Mouse (Mus musculus) heart, postnatal 0 days (tissue): ENCODE measurements around the gene Cdh15.

Source experiments
- CTCF ChIP-seq: IDR thresholded peaks from 2 replicates; pipeline ENCODE4 v1.5.1; 2016; ENCODE audit warnings: antibody characterized with exemption, control low read depth, low read depth
- EP300 ChIP-seq: IDR thresholded peaks from 2 replicates; pipeline ENCODE4 v1.6.1; 2016; ENCODE audit warnings: antibody characterized with exemption, low read depth

DNA sequence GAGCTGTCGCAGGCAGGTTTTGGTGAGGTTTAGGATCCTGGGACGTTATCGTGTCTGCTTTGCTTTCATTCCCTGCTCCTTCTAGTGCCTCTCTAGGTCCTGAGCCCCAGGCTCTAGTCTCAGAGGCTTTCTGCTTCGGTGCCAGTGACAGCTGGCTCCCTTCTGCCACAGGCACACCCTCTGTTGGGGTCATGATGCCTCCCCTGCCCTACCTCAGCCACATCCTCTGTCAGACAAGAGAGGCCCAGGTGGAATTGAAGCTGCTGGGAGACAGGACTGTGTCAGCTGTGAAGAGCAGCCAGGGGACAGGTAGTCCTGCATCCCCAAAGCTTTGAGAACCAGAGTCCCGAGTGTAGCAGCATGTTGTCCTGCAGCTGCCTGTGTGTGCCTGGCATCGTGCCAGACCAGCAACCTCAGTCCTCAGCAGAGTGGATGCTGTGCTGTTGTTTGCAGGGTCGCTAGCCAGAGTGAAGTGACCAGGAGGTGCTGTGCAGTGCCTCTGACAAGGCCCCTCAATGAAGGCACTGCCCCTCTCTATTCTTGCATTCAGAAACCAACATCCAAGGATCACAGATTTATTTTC is 40.7 kb upstream of the Cdh15 start:
- TF ChIP-seq CTCF, result no peak
- no peak for TF ChIP-seq EP300
